Mouse (Mus musculus) erythroblast, embryonic 14.5 days (primary cell): ENCODE results near the gene Ptprg.

ENCODE experiments used
- GATA1 ChIP-seq: IDR thresholded peaks from 2 replicates; pipeline ENCODE4 v1.6.1; 2012; ENCODE audit warnings: low read length, inconsistent platforms, mixed read lengths
- TAL1 ChIP-seq: IDR thresholded peaks from 3 replicates; pipeline ENCODE4 v1.6.1; 2012; ENCODE audit warnings: low read length, inconsistent platforms, mixed read lengths

DNA sequence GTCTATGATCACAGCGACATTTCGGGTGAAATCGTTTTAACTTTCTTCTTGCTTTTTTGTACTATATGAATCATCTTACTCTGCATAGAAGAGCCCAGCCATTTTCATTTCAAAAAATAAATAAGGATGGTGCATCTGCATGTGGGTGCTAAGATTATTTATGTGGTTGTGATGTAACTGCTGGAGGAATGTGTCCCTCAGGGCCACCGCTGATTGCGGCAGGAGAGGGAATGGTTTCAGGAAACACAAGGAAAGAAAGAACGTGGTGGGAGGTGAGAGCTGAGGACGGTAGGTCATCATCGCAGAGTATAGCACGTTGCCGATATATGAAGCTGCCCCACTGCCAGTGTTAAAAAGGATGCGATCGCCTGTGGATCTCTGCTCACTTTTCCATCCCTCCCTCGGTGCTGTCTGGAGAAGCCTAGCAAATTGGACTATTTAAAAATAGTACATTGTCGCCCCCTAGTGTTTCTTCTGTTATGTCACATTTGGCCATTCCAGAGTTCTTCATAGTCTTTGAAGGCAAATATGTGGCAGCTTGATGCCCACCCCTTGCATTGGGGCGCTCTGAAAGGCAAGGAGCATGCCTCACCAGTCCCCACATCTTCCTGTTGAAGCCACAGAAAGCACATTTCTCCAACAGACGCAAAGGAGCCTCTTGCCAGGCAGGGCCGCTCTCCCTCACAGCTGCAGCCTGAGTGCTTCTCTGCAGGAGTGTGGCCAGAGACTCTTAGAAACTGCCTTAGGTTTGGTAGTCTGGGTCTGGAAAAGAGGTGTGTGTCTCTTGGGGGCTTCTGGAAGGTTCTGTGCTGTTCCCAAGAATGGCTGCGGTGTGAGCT is 586.5 kb downstream of the Ptprg start:
- TF ChIP-seq GATA1, result no peak
- TF ChIP-seq TAL1, result no peak
